Mouse (Mus musculus) forebrain, embryonic 12.5 days (tissue): ENCODE measurements around the gene Hoxb8. TPM values are rescaled to one million over a fixed set of nuclear protein-coding genes. Genes with fewer than 3 reads are reported as not detected.

Experiments
- ATAC-seq: fragments of 200-750 bp; cut with Nextera tagmentation; 2 replicates; pipeline ENCODE4 v1.8.0; 2017; ENCODE audit warnings: moderate TSS enrichment; ENCODE audit not compliant: low FRiP score
- H3K27ac ChIP-seq: fragments of 300-500 bp; sonication (generic); 2 replicates; pipeline ENCODE4 v1.5.1; 2016; ENCODE audit warnings: mild to moderate bottlenecking
- H3K27me3 ChIP-seq: fragments of 300-500 bp; sonication (generic); 2 replicates; pipeline ENCODE4 v1.6.1; 2016; ENCODE audit warnings: mild to moderate bottlenecking
- H3K36me3 ChIP-seq: fragments of 300-500 bp; sonication (generic); replicated peaks from 2 replicates; pipeline ENCODE4 v1.6.1; 2016; ENCODE audit warnings: mild to moderate bottlenecking
- H3K4me1 ChIP-seq: fragments of 300-500 bp; sonication (generic); 2 replicates; pipeline ENCODE4 v1.6.1; 2016
- H3K4me2 ChIP-seq: fragments of 300-500 bp; sonication (generic); 2 replicates; pipeline ENCODE4 v1.6.1; 2016; ENCODE audit warnings: mild to moderate bottlenecking, moderate library complexity
- H3K4me3 ChIP-seq: fragments of 300-500 bp; sonication (generic); replicated peaks from 2 replicates; pipeline ENCODE4 v1.5.1; 2016; ENCODE audit warnings: mild to moderate bottlenecking
- H3K9ac ChIP-seq: fragments of 300-500 bp; sonication (generic); 2 replicates; pipeline ENCODE4 v1.6.1; 2016; ENCODE audit warnings: mild to moderate bottlenecking
- H3K9me3 ChIP-seq: fragments of 300-500 bp; sonication (generic); 2 replicates; pipeline ENCODE4 v1.6.1; 2016
- WGBS: fragments of 180-500 bp; shearing (Covaris S2); methylation state at CpG from one replicate; pipeline ENCODE4 v1.1.7; 2016; 5-methylcytosine and 5-hydroxymethylcytosine counted together
- polyA plus RNA-seq: library from polyadenylated mRNA; unstranded; fragments of >200 nt; fragmentation: Nextera tagmentation; extraction: Ambion mirVana; gene quantifications from 2 replicates; pipeline ENCODE4 v1.2.1, GENCODE M21; 2016

Hoxb8 gene
- polyA plus RNA-seq, 1 experiment from 2014 or later: not detected

DNA sequence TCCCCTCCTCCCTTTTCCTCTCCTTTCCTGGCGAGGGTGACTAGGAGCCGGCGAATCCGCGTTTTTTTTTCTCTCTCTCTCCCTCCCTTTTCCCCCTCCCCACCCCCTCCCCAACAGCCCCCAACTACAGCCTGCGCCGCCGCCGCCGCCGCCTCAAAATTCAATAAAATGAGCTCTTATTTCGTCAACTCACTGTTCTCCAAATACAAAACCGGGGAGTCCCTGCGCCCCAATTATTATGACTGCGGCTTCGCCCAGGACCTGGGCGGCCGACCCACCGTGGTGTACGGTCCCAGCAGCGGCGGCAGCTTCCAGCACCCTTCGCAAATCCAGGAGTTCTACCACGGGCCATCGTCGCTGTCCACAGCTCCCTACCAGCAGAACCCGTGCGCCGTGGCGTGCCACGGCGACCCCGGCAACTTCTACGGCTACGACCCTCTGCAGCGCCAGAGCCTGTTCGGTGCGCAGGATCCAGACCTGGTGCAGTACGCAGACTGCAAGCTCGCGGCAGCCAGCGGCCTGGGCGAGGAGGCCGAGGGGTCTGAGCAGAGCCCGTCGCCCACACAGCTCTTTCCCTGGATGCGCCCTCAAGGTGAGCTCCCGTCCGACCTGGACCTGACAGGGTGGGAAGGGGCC, 1.2 kb downstream of the Hoxb8 start:
- H3K4me2 ChIP-seq: no peak overlapping the region
- ATAC-seq: no peak
- H3K4me1 ChIP-seq: peaks cover 14% of the 10 kb centered on the region; the same call in 1 of the 2 replicates
- no peak overlapping the region for H3K27ac ChIP-seq
- H3K36me3 ChIP-seq: no peaks in the 10 kb centered on the region
- no peak overlapping the region for H3K4me3 ChIP-seq
- H3K27me3 ChIP-seq: peaks cover 99% of the 10 kb centered on the region
- WGBS: under 1% methylated on average over 48 of the region's 49 CpGs
- no peak overlapping the region for H3K9ac ChIP-seq
- no peaks in the 10 kb centered on the region for H3K9me3 ChIP-seq

DNA sequence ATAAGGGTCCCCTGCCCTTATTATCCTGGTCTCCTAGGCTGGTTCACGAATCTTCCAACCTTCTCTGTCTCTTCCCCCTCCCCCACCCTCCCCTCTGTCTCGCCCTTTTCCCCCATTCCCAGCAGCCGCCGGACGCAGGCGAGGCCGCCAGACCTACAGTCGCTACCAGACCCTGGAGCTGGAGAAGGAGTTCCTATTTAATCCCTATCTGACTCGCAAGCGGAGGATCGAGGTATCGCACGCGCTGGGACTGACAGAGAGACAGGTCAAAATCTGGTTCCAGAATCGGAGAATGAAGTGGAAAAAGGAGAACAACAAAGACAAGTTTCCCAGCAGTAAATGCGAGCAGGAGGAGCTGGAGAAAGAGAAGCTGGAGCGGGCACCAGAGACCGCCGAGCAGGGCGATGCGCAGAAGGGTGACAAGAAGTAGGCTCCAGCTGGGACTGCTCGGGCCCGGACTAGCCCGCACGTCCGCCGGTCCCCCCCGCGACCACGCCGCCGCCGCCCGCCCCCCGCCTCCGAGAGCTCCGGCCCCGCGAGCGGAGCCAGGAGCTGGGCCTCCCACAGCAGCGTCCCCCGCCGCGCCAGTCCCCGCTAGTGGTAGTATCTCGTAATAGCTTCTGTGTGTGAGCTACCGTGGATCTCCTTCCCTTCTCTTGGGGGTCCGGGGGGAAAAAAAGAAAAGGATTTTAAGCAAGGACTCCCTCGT, 2.5 kb downstream of the Hoxb8 start:
- H3K9ac ChIP-seq: no peak overlapping the region
- no peak for ATAC-seq
- H3K4me3 ChIP-seq: peak overlapping the region; percentile 28
- H3K27ac ChIP-seq: no peak overlapping the region
- H3K36me3 ChIP-seq: no peaks in the 10 kb centered on the region
- peaks cover 14% of the 10 kb centered on the region; the same call in 1 of the 2 replicates for H3K4me1 ChIP-seq
- H3K9me3 ChIP-seq: no peaks in the 10 kb centered on the region
- under 1% methylated on average over 49 of the region's 49 CpGs for WGBS
- peaks cover 99% of the 10 kb centered on the region for H3K27me3 ChIP-seq
- H3K4me2 ChIP-seq: peak overlapping the region; percentile 38

DNA sequence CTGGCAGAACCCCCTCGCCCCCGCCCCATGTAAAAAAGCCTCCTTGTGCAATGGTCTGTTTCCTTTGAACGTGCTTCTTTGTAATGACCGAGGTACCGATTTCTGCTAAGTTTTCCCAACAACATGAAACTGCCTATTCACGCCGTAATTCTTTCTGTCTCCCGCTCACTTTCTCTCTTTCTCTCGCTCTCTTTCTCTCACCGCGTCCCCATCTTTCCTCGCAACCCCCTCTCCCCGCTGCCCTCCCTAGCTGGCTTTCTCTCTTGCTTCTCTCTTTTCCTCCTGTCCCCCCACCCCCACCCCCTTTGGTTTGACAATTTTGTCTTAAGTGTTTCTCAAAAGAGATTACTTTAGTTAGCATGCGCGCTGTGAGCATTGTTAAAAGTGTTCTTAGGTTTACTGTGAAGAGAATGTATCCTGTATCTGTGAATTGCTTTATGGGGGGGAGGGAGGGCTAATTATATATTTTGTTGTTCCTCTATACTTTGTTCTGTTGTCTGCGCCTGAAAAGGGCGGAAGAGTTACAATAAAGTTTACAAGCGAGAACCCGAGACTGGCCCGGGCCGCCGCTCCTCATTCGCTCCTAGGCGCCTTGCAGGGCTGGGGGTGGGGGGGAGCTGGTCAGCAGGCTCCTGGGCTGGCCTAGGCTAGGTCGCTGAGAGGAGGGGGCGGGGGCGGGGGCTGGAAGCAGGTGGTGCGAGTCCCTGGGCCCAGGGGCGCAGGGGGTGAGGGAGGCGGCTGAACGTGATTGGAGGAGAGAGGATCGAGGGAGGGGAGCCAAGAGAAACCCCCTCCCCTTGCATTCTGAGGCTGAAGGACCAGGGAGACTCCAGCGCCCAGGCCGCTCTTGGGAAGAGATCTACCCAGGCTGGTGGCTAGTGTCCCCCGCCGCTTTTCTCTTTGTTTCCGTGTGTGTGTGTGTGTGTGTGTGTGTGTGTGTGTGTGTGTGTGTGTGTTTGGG, 3.3 kb downstream of the Hoxb8 start:
- Histone ChIP-seq H3K27ac (no peak overlapping the region), H3K9ac (no peak overlapping the region), H3K27me3 (peaks cover 99% of the 10 kb centered on the region), H3K4me2 (peak overlapping the region; percentile 38; the same call in 1 of the 2 replicates), H3K9me3 (no peaks in the 10 kb centered on the region), H3K36me3 (no peaks in the 10 kb centered on the region), H3K4me1 (peaks cover 14% of the 10 kb centered on the region; the same call in 1 of the 2 replicates), H3K4me3 (no peak overlapping the region; the same call in 1 of the 2 replicates)
- under 1% methylated on average over 36 of the region's 37 CpGs for WGBS
- no peak for ATAC-seq

GRCm38 (mm10) chr11:96285771-96286738, 4.3 kb downstream of the Hoxb8 start, which contains the start of gene Hoxb7:
Gene Hoxb7 (plus strand): TSS chr11:96286623.
- Histone ChIP-seq H3K9ac (no peak within 1 kb of the TSS), H3K36me3 (no peaks in the 10 kb centered on the region), H3K4me2 (peak within 1 kb of the TSS; percentile 11; the same call in 1 of the 2 replicates), H3K27ac (no peak within 1 kb of the TSS), H3K27me3 (peaks cover 99% of the 10 kb centered on the region), H3K4me1 (peaks cover 14% of the 10 kb centered on the region; the same call in 1 of the 2 replicates), H3K9me3 (no peaks in the 10 kb centered on the region), H3K4me3 (peak within 1 kb of the TSS; percentile 15; the same call in 1 of the 2 replicates)
- WGBS: 1% methylated on average over 43 of the region's 43 CpGs
- no peak for ATAC-seq

GRCm38 (mm10) chr11:96286739-96287385, 5.2 kb downstream of the Hoxb8 start:
- Histone ChIP-seq H3K27ac (no peak overlapping the region), H3K4me2 (peak overlapping the region; percentile 11; the same call in 1 of the 2 replicates), H3K9me3 (no peaks in the 10 kb centered on the region), H3K4me3 (peak overlapping the region; percentile 15; the same call in 1 of the 2 replicates), H3K4me1 (peaks cover 14% of the 10 kb centered on the region; the same call in 1 of the 2 replicates), H3K36me3 (no peaks in the 10 kb centered on the region), H3K9ac (no peak overlapping the region), H3K27me3 (peaks cover 97% of the 10 kb centered on the region)
- ATAC-seq: no peak
- WGBS: under 1% methylated on average over 55 of the region's 55 CpGs

DNA sequence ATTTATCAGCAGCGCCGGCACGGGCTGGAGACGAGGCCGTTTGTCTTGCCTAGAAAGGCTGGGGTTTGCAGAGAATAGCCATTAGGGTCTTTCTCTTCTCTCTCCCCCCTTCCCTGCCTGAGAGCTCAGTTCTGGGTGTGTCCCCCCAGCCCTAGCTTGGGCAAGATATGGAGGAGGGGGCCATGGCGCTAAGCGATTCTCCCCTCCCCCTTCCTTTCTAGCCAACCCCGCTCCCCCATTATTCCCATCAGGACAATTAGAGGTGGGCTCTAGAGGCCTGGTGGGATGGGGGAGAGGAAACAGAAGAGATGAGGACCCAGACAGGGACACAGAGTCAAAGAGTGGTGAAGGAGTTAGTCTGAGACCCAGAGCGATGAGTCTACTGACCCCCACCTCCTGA, 5.7 kb downstream of the Hoxb8 start:
- peaks cover 14% of the 10 kb centered on the region; the same call in 1 of the 2 replicates for H3K4me1 ChIP-seq
- WGBS: under 1% methylated on average over 9 of the region's 9 CpGs
- no peak for ATAC-seq
- H3K4me2 ChIP-seq: no peak overlapping the region
- no peaks in the 10 kb centered on the region for H3K9me3 ChIP-seq
- H3K27me3 ChIP-seq: peaks cover 97% of the 10 kb centered on the region
- no peaks in the 10 kb centered on the region for H3K36me3 ChIP-seq
- H3K4me3 ChIP-seq: no peak overlapping the region
- no peak overlapping the region for H3K27ac ChIP-seq
- no peak overlapping the region for H3K9ac ChIP-seq

DNA sequence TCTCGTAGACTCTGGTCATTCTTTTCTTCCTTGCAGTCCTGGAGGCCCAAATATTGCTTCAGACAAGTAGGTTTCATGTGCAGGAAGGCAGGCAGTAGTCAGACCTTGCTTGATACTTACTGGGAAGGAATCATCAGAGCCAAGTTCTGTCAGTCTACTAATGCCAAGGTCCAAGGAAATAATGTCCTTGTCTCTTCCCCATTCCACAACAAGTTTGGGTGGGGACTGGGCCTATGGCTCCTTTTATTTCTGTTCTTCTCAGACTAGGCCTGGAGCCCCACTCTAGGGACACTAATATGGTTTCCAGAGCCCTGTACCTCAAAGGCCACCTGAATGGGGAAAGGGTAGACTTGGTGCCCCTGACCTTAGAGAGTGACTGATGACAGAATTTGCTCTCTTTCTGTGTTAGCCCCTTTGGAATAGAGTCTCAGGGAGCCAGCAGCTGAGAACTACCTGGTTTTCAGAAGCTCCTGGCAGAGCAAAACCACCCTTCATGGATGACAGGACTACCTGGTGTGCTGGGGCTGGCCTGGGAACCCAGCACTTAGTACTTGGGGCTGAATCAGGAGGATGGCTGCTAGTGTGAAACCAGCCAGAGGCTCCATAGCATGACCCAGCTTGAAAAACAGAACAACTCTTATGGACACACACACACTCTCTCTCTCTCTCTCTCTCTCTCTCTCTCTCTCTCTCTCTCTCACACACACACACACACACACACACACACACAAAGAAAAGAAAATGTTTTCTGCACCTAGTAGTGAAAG, 6.9 kb downstream of the Hoxb8 start:
- Histone ChIP-seq H3K27ac (no peak overlapping the region), H3K27me3 (peaks cover 97% of the 10 kb centered on the region), H3K4me1 (peaks cover 14% of the 10 kb centered on the region; the same call in 1 of the 2 replicates), H3K9me3 (no peaks in the 10 kb centered on the region), H3K9ac (no peak overlapping the region), H3K36me3 (no peaks in the 10 kb centered on the region), H3K4me2 (no peak overlapping the region), H3K4me3 (no peak overlapping the region)
- no peak for ATAC-seq
- 11% methylated on average over 1 of the region's 1 CpGs for WGBS

DNA sequence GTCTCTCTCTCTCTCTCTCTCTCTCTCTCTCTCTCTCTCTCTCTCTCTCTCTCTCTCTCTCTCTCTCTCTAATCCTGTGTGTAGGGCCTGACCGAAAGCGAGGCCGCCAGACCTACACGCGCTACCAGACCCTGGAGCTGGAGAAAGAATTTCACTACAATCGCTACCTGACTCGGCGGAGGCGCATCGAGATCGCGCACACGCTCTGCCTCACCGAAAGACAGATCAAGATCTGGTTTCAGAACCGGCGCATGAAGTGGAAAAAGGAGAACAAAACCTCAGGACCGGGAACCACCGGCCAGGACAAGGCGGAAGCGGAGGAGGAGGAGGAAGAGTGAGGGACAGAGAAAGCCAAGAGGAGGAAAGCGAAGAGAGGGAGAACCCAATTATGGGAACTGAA, 7.6 kb downstream of the Hoxb8 start:
- H3K9ac ChIP-seq: no peak overlapping the region
- H3K27ac ChIP-seq: no peak overlapping the region
- H3K4me3 ChIP-seq: no peak overlapping the region
- peaks cover 97% of the 10 kb centered on the region for H3K27me3 ChIP-seq
- under 1% methylated on average over 21 of the region's 21 CpGs for WGBS
- H3K4me1 ChIP-seq: peaks cover 9% of the 10 kb centered on the region; the same call in 1 of the 2 replicates
- H3K9me3 ChIP-seq: no peaks in the 10 kb centered on the region
- no peak for ATAC-seq
- no peaks in the 10 kb centered on the region for H3K36me3 ChIP-seq
- no peak overlapping the region for H3K4me2 ChIP-seq

DNA sequence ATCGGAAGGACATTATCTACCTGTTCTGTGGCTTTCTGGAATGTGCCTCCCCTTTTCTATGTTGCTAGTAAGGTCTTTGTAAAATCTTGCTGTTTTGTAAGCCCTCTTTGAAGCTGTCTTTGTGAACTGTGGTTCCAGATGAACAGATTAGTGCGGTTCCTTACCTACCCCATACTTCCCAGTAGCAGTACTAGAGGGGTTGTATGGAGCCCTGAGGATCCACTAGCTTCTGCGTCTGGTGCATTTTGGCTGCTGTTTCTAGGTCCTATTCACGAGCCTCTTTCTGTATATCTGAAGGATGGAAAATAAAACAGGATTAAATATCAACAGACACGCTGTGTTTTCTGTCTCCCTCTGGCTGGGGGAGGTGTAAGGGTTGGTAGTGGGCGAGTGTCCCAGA, 8.1 kb downstream of the Hoxb8 start:
- Histone ChIP-seq H3K36me3 (no peaks in the 10 kb centered on the region), H3K27ac (no peak overlapping the region), H3K9me3 (no peaks in the 10 kb centered on the region), H3K4me3 (no peak overlapping the region), H3K4me1 (peaks cover 4% of the 10 kb centered on the region; the same call in 1 of the 2 replicates), H3K4me2 (no peak overlapping the region), H3K27me3 (peaks cover 97% of the 10 kb centered on the region), H3K9ac (no peak overlapping the region)
- ATAC-seq: no peak
- 4% methylated on average over 6 of the region's 6 CpGs for WGBS

- H3K27me3 ChIP-seq: peaks cover 97% of the 10 kb centered on the region
- H3K4me1 ChIP-seq: peaks cover 3% of the 10 kb centered on the region; the same call in 1 of the 2 replicates
- no peak overlapping the region for H3K9ac ChIP-seq
- 2% methylated on average over 17 of the region's 17 CpGs for WGBS
- H3K27ac ChIP-seq: no peak overlapping the region
- H3K9me3 ChIP-seq: no peaks in the 10 kb centered on the region
- no peak for ATAC-seq
- no peak overlapping the region for H3K4me2 ChIP-seq
- H3K36me3 ChIP-seq: no peaks in the 10 kb centered on the region
- no peak overlapping the region for H3K4me3 ChIP-seq
Observed at GRCm38 (mm10) chr11:96290705-96291355, 9.1 kb downstream of the Hoxb8 start.
